Mouse (Mus musculus) right cerebral cortex, postnatal 36 days (tissue): ENCODE measurements around the gene Gm10283.
"Not testable (repeated sequence)": the region's sequence is repeated elsewhere in the genome, so short reads cannot be mapped to it uniquely, and the experiment has no call there.

Experiments
- DNase-seq, 2 experiments: peaks; one replicate each; pipeline ENCODE4 v3.0.0; 2022; ENCODE audit warnings: low spot score in 2 of 2, mixed read lengths in 1 of 2

The Gm10283 gene

DNA sequence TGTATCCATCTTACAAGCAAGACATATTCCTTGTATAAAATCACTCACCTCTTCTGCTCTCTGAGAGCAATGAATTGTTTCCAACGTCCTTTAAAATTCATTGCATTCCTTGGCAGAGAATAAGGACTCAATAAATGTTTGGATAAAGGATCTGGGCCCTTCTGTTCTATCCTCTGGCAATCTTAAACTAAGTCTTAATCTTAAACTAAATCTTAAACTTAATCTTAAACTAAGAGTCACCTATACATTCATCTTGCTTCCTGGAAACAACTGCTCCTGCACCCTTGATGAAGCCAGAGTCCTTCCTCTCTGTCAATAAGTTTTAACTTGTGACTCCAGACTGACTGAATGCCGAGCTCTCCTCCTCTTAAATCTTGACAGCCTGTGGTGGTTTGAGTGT lies at the start of gene Gm10283:
TSS of gene Gm10283 (minus strand) at position 101 of the 400 bp plus-strand sequence.
- no peak for DNase-seq

DNA sequence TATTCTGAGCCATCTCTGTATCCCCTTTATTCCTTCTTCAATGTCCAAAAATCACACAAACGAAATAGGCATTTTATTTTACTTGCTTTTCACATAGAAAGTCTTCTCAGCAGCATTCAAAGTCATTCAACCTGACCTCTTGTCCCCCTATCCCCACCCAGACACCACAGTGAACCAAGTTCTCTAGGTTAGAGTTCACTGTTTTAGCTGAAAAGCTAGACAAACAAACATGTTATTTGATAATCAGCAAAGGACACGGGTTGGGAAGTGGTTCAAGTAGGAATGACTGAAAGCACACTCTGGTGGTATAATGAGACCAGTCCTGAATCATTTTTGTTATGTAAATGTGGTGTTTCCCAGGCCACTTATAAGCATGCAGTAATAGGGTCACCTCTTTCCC lies 31.9 kb upstream of the Gm10283 start:
- DNase-seq, result no peak

DNA sequence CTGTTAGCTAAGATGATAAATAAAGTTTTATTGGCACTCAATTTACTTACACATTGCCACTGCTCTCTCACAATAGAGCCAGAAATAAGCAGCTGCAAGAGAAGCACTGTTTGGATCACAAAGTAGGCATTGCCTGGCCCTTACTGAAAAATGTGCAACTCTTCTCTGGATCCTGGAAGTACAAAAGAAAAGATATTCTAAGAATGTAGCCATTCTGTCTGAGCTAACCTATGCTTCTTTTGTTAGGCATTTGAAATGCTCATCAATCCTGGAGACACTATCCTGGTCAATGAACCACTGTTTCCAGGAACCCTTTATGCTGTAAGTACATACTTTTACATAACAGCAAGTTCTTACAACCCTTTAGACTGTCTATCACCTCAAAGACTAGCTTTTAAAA lies 15.3 kb upstream of the Gm10283 start:
- no peak for DNase-seq

DNA sequence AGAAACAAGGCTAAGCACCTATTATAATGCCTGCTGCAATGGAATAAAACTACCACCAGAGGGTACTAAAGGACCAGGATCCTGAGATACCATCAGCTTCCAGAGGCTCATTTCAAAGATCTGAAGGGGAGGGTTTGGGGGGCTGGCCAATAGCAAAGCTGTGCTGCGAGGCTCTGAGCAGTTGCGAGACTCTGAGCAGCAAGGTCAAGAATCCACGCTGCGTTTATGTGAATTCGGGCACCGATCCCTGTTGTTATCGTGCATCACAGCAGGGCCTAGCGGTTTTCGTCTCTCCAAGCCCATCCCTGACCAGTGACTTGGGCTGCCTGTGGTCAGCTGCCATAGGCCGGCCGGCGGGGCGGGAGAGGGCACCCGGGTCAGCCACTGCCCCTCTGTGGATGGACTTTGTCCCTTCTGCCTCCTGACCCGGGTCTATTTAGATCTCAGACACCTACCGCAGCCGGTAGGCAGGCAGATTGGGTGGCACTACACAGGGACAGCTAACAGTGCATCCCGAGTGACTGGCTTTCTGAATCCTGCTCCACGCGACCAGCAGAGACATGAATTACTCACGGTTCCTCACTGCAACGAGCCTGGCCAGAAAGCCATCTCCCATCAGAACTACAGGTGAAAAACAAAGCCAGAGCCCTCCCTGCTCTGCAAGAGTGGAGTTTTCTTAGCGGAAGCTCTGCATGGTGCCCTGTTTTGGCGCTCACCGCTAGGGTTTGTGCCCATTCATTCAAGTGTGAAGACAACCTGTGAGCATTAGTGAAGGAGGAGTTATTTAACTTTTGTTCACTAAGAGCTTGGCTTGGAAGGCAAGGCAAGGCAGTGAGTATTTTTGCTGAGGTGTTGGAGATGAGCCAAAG lies 2.9 kb upstream of the Gm10283 start, which contains the start of gene Aadat:
TSS of gene Aadat (plus strand) at position 280 of the 869 bp plus-strand sequence.
- peak; percentile 50 to 68 for DNase-seq

DNA sequence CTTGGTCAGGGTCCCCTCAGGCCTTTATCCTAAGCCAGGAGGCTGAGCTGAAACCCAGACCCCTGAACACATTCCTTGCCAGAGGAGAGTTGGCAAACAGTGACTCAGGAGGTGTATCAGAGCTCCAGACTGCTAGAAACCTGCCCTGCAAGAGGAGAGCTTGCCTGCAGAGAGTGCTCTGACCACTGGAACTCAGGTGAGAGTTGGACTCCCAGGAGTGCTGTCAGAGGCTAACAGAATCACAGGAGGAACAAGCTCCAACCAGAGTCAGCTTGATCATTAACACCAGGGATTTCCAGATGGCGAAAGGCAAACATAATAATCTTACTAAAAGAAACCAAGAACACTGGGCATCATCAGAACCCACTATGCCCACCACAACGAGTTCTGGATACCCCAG lies 8.0 kb downstream of the Gm10283 start:
- DNase-seq, result not testable (repeated sequence)

DNA sequence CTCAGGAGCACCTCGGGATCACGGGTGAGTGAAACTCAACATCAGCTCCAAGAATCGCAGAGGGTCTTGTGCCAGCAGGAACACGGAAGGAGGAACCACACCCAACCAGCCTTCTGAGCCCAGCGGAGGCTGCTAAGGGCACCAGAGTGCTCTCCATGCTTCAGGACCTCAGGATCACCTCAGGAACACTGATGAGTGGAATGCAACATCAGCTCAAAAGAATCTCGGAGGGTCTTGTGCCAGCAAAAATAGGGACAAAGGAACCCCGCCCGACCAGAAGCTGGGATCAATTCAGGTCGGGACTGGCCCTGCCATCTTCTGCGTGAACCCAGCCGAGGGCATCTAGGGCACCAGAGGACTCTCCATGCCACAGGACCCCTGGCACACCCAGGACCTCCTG lies 8.4 kb downstream of the Gm10283 start:
- no peak for DNase-seq

DNA sequence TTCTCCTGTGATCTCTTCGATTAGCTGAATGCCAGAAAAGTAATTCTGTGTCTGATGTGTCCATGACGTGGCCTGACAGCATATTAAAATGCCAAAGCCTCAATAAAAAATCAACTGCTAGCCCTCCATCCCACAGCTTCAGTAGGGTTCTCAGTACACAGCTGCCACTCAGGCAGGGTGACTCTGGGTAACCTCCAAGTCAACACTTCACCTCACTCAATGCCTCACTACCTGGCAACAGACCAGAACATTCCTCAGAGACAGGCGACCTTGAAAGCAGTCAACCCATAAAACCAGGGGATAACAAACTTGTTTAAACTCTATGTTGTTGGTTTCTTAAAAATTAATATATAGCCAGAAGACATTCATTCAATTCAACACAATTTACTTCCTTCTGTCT lies 10.5 kb downstream of the Gm10283 start:
- no peak for DNase-seq

DNA sequence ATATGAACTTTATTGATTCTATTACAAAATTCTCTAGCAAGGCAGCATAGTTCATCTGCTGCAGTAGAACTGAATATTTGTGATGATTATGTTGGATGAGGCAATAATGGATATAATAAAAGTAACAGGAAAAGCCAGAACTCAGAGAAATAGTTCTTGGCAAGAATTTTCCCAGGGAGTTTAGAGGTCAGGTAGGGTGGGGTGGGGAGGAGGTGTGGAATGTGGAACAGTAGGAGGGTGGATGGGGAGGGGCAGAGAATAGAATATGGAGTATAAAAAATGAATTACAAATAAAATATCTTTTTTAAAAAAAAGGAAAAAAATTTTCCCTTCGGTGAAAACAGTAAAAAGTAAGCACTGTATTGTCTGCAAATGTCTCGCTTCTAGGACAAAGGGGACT lies 11.1 kb downstream of the Gm10283 start:
- no peak for DNase-seq

DNA sequence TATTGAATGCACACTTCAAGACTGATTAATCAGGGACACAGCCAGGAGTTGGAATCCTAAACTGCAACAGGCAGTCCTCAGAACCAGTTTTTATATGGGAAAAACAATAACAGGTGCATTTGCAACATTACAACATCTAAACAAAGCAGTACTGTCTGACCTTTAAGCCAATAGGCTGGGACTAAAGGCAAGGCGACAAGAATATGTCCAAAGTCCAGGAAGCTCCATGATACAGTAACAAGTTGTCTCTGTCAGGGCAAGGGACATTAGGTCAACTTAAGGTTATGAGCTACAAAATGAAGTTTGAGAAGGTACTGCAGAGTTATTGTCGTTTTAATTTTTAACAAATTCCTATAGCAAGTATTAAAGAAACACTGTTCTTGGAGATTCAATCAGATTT lies 12.9 kb downstream of the Gm10283 start:
- no peak for DNase-seq

DNA sequence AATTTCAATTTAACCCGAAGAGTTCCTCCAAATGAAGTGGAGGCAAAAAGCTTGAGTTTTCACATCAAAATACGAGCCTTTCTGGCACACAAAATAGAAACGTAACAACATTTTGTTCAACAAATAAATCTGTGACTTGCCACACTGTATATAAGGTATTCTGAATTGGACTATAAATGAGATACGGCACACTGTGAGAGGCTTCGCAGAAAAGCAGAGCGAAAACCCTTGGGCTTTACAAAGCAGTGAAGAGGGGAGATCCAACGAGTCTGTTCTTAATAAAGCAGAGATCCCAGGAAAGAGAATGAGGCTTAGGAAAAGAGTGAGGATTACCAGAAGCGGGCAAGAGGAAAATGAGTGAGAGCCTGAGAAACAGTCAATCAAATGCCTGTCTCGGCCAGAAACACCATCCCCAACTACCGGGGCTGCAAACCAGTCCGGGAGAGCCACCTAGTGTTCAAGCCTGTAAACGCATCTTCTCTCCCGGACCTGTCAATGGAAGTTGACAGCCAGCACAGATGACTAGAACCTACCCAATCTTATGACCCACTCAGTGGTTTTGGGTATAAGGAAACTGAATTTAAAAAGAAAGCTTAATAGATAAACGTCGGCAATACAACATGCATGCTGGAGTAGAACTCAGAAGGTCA lies 36.2 kb downstream of the Gm10283 start:
- DNase-seq, result peak; percentile 52 to 54

DNA sequence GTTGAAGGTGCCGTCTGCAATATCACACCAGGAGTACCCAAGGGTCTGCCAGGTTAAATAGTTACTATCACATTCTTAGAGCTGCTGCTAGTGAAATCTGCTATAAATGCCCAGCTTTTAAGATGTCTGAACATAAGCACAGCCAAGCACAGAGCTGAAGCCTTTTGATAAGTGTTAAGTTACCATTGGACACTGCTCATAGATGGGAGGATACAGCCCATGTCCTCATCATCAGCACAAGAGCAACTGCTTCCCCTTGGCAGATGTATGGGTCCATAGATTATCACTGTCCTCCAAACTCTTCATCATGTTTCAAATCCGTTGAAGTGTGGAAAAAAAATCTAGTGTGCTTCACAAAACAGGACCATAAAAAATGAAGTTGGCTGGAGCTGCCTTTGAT lies 53.7 kb downstream of the Gm10283 start:
- DNase-seq, result no peak

DNA sequence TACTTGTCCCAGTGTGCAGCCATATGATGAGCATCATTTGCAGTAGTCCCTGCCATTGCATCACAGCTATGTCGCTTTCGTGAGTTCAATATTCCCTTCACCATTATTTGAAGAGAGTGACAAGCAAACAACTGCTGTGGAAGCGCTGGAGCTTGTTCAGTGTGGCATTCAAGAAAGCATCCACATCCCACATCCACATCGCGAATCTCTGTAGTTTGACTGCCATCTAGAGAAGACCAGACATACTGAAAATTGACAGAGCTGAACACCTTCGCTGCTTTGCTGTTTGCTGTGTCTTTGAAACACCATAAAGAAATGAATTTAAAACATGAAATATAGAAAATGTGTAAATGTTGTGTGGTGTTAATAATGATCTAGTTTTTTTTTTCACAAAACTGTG lies 58.0 kb downstream of the Gm10283 start:
- no peak for DNase-seq

DNA sequence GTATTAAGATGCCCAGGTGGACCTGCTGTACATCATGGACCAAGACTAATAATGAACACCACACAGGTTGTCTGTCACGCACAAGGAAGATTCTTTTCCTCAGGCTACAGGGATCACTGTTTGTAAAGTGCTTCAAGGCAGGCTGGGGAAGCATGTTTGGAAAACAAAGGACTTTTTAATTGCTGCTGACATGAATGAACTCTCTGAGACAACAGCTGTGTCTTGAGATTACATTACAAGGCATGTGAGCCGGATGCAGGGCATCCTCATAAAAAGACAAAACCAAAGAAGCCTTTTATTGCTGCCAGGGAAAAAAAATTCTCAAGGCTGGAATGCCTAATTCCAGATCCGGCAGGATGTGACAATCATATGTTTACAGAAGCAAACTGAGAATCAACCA lies 64.4 kb downstream of the Gm10283 start:
- no peak for DNase-seq

DNA sequence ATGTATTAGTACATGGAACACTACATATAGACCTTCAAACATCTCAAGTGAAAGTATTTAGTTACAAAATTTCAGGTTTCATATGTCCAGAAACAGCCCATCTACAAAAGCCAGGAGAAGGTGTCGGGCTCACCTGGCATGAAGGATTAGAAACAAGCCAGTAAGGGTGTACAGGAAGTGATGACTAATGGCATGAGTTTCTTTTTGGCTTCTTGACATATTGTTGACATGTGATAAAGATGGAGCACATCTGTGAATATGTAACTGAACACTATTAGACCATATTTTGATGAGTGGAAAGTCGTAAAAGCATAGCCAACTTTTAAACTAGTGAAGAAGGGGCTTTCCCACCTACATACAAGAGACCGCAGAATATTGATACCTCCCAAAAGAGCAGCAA lies 66.1 kb downstream of the Gm10283 start:
- no peak for DNase-seq

DNA sequence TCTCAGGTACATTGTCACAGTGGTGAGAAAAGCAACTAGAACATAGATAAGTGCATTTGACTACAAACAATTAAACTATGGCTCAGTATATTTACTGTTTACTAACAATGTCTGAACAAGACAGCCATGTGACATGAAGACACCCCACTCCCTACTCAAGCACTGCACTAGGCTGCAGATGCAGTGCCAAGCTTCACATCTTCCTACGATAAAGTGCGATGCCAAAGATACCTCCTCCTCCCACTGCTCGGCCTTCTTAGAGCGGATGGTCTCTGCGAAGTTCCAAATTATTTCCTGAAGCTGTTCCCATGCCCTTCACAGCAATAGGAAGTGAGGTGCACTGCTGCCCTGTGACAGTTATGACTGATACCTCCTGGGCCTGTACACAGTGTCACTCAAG lies 70.3 kb downstream of the Gm10283 start:
- no peak for DNase-seq

DNA sequence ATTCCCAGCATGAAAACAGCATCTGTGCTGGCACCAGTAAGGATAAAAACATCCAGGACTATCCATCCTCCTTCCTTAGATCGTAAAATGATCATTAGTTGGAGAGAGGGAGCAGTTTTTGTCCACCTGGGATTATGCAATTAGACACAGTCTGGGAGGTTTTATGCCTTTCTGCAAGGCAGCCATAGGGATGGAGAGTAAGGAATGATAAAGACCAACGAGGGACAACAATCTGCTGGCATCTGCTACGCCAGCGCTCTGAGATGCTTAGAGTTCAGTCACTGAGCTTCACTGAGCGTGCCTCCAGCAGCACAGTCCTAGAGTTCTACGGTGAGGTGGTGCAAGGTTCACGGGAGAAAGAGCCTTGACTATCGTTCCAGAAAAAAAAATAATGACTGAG lies 96.6 kb downstream of the Gm10283 start:
- DNase-seq, result no peak

DNA sequence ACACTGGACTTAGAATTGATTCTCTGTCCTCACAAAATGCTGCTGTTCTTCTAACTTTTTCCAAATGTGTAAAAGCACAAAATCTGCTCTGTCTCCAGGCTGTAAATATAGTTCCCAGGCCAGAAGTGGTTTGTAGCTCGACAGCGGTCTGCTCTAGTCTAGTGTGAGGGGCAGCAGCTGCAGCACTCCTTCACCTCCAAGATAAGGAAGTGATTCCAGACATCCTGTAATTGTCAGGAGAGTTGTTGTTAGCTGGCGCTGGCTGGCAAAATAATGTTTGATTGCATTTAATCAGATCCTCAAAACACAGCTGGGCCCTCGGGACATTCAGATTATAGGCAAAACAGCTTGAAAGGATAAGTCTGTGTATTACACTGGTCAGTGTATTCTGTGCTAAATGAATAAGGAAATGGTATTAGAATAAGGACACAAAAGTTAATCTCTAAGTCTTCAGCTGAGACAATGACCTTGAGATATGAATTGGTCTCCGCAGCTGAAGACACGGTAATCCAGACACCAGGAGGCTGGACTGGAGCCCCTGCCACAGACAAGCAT lies 97.9 kb downstream of the Gm10283 start:
- no peak for DNase-seq

DNA sequence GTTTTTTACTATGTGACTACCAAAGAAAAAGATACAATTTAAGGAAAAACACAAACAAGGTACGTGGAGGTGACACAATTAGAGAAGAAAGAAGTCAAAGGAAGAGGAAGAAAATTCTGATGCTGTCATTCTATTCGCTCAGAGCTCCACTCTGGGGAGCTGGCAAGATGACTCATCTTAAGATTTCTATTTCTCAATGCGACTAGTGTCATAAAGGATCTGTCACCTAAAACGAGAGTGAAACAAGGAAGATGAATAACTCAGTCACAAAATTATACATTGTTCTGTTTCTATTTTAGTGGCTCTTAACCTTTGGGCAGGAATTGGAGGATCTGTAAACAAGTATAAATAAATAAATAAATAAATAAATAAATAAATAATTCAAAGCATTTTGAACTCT lies 109.3 kb downstream of the Gm10283 start:
- DNase-seq, result no peak

DNA sequence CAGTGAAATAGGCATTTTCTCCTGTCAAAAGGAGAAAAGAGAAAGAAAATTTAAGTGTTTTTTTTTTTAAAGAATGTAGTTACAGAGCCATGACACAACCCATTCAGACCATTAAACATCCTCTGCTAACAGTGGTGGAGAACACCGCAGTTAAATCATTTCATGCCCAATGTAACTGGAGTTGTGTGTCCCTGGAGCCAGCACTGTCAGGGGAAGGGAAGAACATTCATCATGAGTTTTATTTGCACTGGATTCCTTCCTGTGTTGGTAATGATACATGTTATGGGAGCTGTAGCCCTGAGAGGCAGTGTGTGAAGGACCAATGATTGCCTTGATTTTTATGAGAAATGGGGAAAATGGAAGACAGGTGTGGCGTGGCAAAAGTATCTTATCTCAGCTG lies 116.4 kb downstream of the Gm10283 start:
- DNase-seq, result no peak
